Mouse (Mus musculus): ENCODE measurements around the gene 6820408C15Rik. TPM values are rescaled to one million over a fixed set of nuclear protein-coding genes. Genes with fewer than 3 reads are reported as not detected.

Gene 6820408C15Rik
- total RNA-seq, 1 experiment = 0.18 TPM

DNA sequence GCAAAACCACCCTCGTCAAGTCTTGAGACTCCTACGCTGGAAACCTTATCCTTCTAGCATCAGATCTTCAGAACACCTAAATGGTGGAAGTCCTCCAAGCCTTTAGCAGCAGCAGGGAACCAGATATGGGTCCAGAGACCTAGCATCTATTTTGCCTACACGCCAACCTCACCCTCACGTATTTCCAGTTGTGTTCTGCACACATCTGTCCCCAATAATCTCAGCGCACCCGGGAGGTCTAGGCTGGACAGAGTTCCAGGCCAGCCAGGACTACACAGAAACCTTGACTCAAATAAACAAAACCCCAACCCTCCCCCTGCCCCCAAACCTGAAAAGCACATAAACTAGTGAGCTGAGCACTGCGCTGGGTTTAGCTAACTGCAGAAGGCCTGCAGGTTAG lies 3.9 kb upstream of the 6820408C15Rik start:
- Histone ChIP-seq H3K27ac (ENCODE audit: insufficient read depth, low read depth, low read length, poor library complexity, severe bottlenecking) (peak overlapping the region; percentile 61), H3K9me3 (ENCODE audit: control insufficient read depth, insufficient read depth, low read depth, low read length) (no peaks in the 10 kb centered on the region), H3K4me3 (ENCODE audit: insufficient read depth in 1 of 2, low read depth in 1 of 2, low read length in 2 of 2, poor library complexity in 1 of 2, severe bottlenecking in 1 of 2) (peak overlapping the region; percentile 26 to 69), H3K4me1 (ENCODE audit: control insufficient read depth in 2 of 2, insufficient read depth in 2 of 2, low read length in 2 of 2, poor library complexity in 1 of 2) (peaks cover 6 to 18% of the 10 kb centered on the region in 2 experiments; a peak in 2 of 4 replicates), H3K36me3 (ENCODE audit: control insufficient read depth, insufficient read depth, low read length, poor library complexity, severe bottlenecking) (peaks cover 3% of the 10 kb centered on the region; the same call in 1 of the 2 replicates), H3K9ac (ENCODE audit: insufficient read depth, low read depth, low read length, poor library complexity, severe bottlenecking) (peak overlapping the region; percentile 28; the same call in 1 of the 2 replicates)
- in situ Hi-C loops (cut with MboI; ENCODE audit: low sequenced_read_pairs in 2 of 2, unreplicated experiment in 2 of 2) = no loop called here
- no peak for TF ChIP-seq CHD2 (IDR thresholded peaks at IDR 0.05; ENCODE audit: low read depth, low read length)
- no peak for TF ChIP-seq HCFC1 (IDR thresholded peaks at IDR 0.05; ENCODE audit: borderline replicate concordance, insufficient read depth, low read length)
- no peak for TF ChIP-seq ZC3H11A (IDR thresholded peaks at IDR 0.05; ENCODE audit: borderline replicate concordance, low read depth, low read length)
- TF ChIP-seq ZNF384 (IDR thresholded peaks at IDR 0.05; ENCODE audit: low read depth, low read length) = no peak
- TF ChIP-seq MAFK (IDR thresholded peaks at IDR 0.05; ENCODE audit: insufficient read depth, low read depth, low read length) = no peak
- no peak for DNase-seq (ENCODE audit: low read depth, low spot score)

DNA sequence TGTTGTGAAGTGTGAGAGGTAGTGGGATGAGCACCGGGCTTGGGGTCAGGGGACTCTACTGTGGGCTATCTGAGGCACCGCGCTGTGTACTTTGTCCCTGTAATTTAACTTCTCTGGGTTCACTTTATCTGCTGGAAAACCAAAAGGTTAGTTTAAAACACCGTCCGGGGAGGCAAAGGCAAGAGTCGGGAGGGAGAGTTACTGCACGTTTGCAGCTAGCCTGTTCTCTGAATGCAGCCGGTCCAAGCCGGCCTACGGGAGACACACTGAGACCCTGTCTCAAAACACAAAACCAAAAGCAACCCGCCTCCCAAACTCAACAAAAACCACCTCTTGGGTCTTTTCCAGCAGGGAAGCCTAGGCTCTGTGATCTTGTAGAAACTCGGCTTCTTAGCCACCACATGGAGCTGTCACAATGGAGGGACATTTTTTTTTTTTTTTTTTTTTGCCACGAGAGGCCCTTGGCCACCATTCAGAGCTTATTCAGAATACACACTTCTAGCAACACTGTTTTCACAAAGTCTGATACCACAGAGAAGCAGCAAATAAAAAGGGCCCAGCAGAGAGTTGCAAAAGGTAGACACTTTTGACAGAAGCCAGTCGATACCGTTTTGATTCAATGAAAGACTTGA lies 2.7 kb upstream of the 6820408C15Rik start:
- TF ChIP-seq MAFK (IDR thresholded peaks at IDR 0.05; ENCODE audit: insufficient read depth, low read depth, low read length) = no peak
- no peak for TF ChIP-seq HCFC1 (IDR thresholded peaks at IDR 0.05; ENCODE audit: borderline replicate concordance, insufficient read depth, low read length)
- TF ChIP-seq ZC3H11A (IDR thresholded peaks at IDR 0.05; ENCODE audit: borderline replicate concordance, low read depth, low read length) = no peak
- no peak for TF ChIP-seq ZNF384 (IDR thresholded peaks at IDR 0.05; ENCODE audit: low read depth, low read length)
- no peak for TF ChIP-seq CHD2 (IDR thresholded peaks at IDR 0.05; ENCODE audit: low read depth, low read length)
- peaks cover 3% of the 10 kb centered on the region; the same call in 1 of the 2 replicates for H3K36me3 ChIP-seq (ENCODE audit: control insufficient read depth, insufficient read depth, low read length, poor library complexity, severe bottlenecking)
- no peak for DNase-seq (ENCODE audit: low read depth, low spot score)
- in situ Hi-C loops (cut with MboI; ENCODE audit: low sequenced_read_pairs in 2 of 2, unreplicated experiment in 2 of 2) = no loop called here
- no peaks in the 10 kb centered on the region for H3K9me3 ChIP-seq (ENCODE audit: control insufficient read depth, insufficient read depth, low read depth, low read length)
- no peak overlapping the region for H3K27ac ChIP-seq (ENCODE audit: insufficient read depth, low read depth, low read length, poor library complexity, severe bottlenecking)
- H3K4me3 ChIP-seq (ENCODE audit: insufficient read depth in 1 of 2, low read depth in 1 of 2, low read length in 2 of 2, poor library complexity in 1 of 2, severe bottlenecking in 1 of 2) = peak overlapping the region; percentile 69 to 81
- H3K9ac ChIP-seq (ENCODE audit: insufficient read depth, low read depth, low read length, poor library complexity, severe bottlenecking) = peak overlapping the region; percentile 52; the same call in 1 of the 2 replicates
- peaks cover 6 to 16% of the 10 kb centered on the region in 2 experiments; a peak in 2 of 4 replicates for H3K4me1 ChIP-seq (ENCODE audit: control insufficient read depth in 2 of 2, insufficient read depth in 2 of 2, low read length in 2 of 2, poor library complexity in 1 of 2)

DNA sequence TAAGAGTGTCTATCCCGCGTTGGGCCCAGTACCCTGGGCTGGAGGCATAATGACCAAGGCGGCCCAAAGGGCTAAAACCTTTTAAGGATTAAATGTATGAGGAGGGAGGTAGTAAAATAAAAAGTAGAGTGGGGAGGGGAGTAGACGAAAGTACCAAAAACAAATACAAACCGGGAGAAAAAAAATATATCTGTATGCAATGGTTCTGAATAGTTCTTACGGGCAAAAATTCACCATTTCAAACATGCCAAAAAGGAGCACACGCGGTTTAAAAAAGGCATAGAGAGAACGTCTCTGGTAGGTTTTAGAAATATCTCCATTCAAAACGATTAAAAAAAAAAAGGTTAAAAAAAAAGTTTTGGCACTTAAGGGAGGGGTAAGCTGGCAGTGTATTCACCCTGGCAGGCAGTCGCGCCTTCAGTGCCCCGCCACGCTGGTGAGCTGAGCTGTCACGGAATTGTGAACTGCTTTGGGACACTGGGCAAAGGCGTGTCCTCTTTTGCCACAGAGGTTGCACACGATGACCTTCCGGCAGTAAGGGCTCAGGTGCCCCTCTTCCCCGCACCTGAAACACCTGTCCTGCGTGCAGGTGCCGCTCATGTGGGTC lies 2.1 kb upstream of the 6820408C15Rik start:
- peaks cover 6 to 16% of the 10 kb centered on the region in 2 experiments; a peak in 2 of 4 replicates for H3K4me1 ChIP-seq (ENCODE audit: control insufficient read depth in 2 of 2, insufficient read depth in 2 of 2, low read length in 2 of 2, poor library complexity in 1 of 2)
- no peaks in the 10 kb centered on the region for H3K9me3 ChIP-seq (ENCODE audit: control insufficient read depth, insufficient read depth, low read depth, low read length)
- peak overlapping the region; percentile 69 to 81 for H3K4me3 ChIP-seq (ENCODE audit: insufficient read depth in 1 of 2, low read depth in 1 of 2, low read length in 2 of 2, poor library complexity in 1 of 2, severe bottlenecking in 1 of 2)
- TF ChIP-seq ZNF384 (IDR thresholded peaks at IDR 0.05; ENCODE audit: low read depth, low read length) (no peak), ZC3H11A (IDR thresholded peaks at IDR 0.05; ENCODE audit: borderline replicate concordance, low read depth, low read length) (no peak), HCFC1 (IDR thresholded peaks at IDR 0.05; ENCODE audit: borderline replicate concordance, insufficient read depth, low read length) (no peak), CHD2 (IDR thresholded peaks at IDR 0.05; ENCODE audit: low read depth, low read length) (no peak), MAFK (IDR thresholded peaks at IDR 0.05; ENCODE audit: insufficient read depth, low read depth, low read length) (no peak)
- no peak for DNase-seq (ENCODE audit: low read depth, low spot score)
- H3K36me3 ChIP-seq (ENCODE audit: control insufficient read depth, insufficient read depth, low read length, poor library complexity, severe bottlenecking) = peaks cover 3% of the 10 kb centered on the region; the same call in 1 of the 2 replicates
- H3K9ac ChIP-seq (ENCODE audit: insufficient read depth, low read depth, low read length, poor library complexity, severe bottlenecking) = peak overlapping the region; percentile 96
- in situ Hi-C loops (cut with MboI; ENCODE audit: low sequenced_read_pairs in 2 of 2, unreplicated experiment in 2 of 2) = no loop called here
- H3K27ac ChIP-seq (ENCODE audit: insufficient read depth, low read depth, low read length, poor library complexity, severe bottlenecking) = 0 out of 2 replicates have a peak overlapping the region, but pooled peaks have one; percentile 75

DNA sequence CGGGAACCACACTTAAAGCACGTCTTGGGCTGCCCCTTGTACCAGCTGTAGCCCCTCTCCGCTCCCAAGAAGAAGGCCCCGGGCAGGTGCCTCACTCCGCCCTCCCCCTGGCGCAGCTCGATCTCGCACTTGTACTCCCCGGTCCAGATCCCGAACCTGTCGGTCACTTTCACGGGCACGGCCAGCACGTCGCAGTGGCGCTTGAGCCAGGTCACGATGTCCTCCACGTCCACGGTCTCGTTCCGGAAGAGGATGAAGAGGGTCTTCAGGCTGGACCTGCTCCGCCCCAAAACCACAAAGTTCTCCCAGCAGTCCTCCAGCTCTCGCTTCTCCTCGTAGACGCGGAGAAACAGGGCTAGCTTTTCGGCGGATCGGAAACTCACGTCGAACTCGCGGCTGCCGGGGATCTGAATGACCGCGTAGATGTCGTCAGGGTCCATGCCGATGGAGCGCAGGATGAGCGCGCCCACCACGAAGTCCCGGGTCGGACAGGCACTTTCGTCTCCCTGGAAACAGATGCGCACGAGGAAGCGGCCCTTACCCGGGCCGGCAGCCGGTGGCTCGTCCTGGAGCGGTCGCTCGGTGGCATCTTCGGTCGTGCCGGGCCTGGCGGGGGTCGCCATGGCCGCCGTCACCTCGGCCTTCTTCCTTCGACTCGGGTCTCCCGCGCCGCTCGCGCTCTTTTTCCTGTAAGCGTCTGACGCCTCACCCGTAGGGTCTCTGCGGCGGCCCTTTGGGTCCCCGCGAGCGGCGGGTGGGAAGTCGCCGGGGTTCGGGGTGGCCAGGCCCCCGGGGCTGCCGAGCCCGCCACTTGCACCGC lies 1.4 kb upstream of the 6820408C15Rik start:
- Histone ChIP-seq H3K4me3 (ENCODE audit: insufficient read depth in 1 of 2, low read depth in 1 of 2, low read length in 2 of 2, poor library complexity in 1 of 2, severe bottlenecking in 1 of 2) (peak overlapping the region; percentile 69 to 81), H3K4me1 (ENCODE audit: control insufficient read depth in 2 of 2, insufficient read depth in 2 of 2, low read length in 2 of 2, poor library complexity in 1 of 2) (peaks cover 6 to 16% of the 10 kb centered on the region in 2 experiments; a peak in 2 of 4 replicates), H3K9ac (ENCODE audit: insufficient read depth, low read depth, low read length, poor library complexity, severe bottlenecking) (peak overlapping the region; percentile 96), H3K27ac (ENCODE audit: insufficient read depth, low read depth, low read length, poor library complexity, severe bottlenecking) (peak overlapping the region; percentile 75), H3K36me3 (ENCODE audit: control insufficient read depth, insufficient read depth, low read length, poor library complexity, severe bottlenecking) (peaks cover 3% of the 10 kb centered on the region; the same call in 1 of the 2 replicates), H3K9me3 (ENCODE audit: control insufficient read depth, insufficient read depth, low read depth, low read length) (no peaks in the 10 kb centered on the region)
- in situ Hi-C loops (cut with MboI; ENCODE audit: low sequenced_read_pairs in 2 of 2, unreplicated experiment in 2 of 2) = no loop called here
- TF ChIP-seq HCFC1 (IDR thresholded peaks at IDR 0.05; ENCODE audit: borderline replicate concordance, insufficient read depth, low read length) (no peak), CHD2 (IDR thresholded peaks at IDR 0.05; ENCODE audit: low read depth, low read length) (no peak), ZNF384 (IDR thresholded peaks at IDR 0.05; ENCODE audit: low read depth, low read length) (no peak), MAFK (IDR thresholded peaks at IDR 0.05; ENCODE audit: insufficient read depth, low read depth, low read length) (no peak)
- DNase-seq (ENCODE audit: low read depth, low spot score) = no peak

Measured in ES-E14 (cell line).